Mouse (Mus musculus) neural tube, embryonic 13.5 days (tissue): ENCODE data around the gene Kctd20. TPM values are rescaled to one million over a fixed set of nuclear protein-coding genes. Genes with fewer than 3 reads are reported as not detected.

ENCODE experiments used
- ATAC-seq: fragments of 200-750 bp; cut with Nextera tagmentation; 2 replicates; pipeline ENCODE4 v1.8.0; 2017; ENCODE audit warnings: low read depth, mild to moderate bottlenecking, moderate TSS enrichment, moderate library complexity
- H3K27ac ChIP-seq: fragments of 300-500 bp; sonication (generic); replicated peaks from 2 replicates; pipeline ENCODE4 v1.5.1; 2015; ENCODE audit warnings: moderate library complexity, mild to moderate bottlenecking, inconsistent platforms
- H3K27me3 ChIP-seq: fragments of 300-500 bp; sonication (generic); 2 replicates; pipeline ENCODE4 v1.6.1; 2015; ENCODE audit warnings: mild to moderate bottlenecking, inconsistent platforms
- H3K36me3 ChIP-seq: fragments of 300-500 bp; sonication (generic); 2 replicates; pipeline ENCODE4 v1.6.1; 2015; ENCODE audit warnings: mild to moderate bottlenecking, inconsistent platforms
- H3K4me1 ChIP-seq: fragments of 300-500 bp; sonication (generic); replicated peaks from 2 replicates; pipeline ENCODE4 v1.6.1; 2015; ENCODE audit warnings: inconsistent platforms
- H3K4me2 ChIP-seq: fragments of 300-500 bp; sonication (generic); 2 replicates; pipeline ENCODE4 v1.6.1; 2015; ENCODE audit warnings: inconsistent platforms, mild to moderate bottlenecking, moderate library complexity
- H3K4me3 ChIP-seq: fragments of 300-500 bp; sonication (generic); 2 replicates; pipeline ENCODE4 v1.5.1; 2015; ENCODE audit warnings: mild to moderate bottlenecking, inconsistent platforms
- H3K9ac ChIP-seq: fragments of 300-500 bp; sonication (generic); 2 replicates; pipeline ENCODE4 v1.6.1; 2015; ENCODE audit warnings: moderate library complexity, mild to moderate bottlenecking, inconsistent platforms
- H3K9me3 ChIP-seq: fragments of 300-500 bp; sonication (generic); 2 replicates; pipeline ENCODE4 v1.6.1; 2016; ENCODE audit warnings: inconsistent platforms
- WGBS: fragments of 180-500 bp; shearing (Covaris S2); methylation state at CpG from one replicate; pipeline ENCODE4 v1.1.7; 2015; 5-methylcytosine and 5-hydroxymethylcytosine counted together
- polyA plus RNA-seq: library from polyadenylated mRNA; unstranded; fragments of >200 nt; fragmentation: Nextera tagmentation; extraction: Ambion mirVana; gene quantifications from 2 replicates; pipeline ENCODE4 v1.2.1, GENCODE M21; 2015

The Kctd20 gene
- polyA plus RNA-seq, 1 experiment from 2014 or later, result 92.2 TPM

DNA sequence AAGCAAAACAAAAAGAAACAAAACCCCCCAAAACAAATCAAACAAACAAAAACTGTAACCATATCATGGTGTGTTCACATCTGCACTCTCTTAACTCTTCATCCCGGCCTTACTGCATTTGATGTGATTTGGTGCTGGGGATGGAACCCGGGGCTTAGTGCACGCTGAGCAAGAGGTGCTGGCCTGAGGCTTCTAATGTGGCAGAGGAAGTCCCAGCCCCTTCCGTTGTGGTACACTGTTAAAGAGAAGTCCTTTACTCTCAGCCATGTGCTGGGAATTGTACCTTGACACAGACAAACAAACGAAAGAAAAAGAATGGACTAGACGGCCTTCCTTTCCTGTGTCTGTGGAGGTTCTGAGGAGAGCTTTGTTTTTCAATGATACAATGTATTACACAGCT, 29.7 kb upstream of the Kctd20 start:
- ATAC-seq, result no peak
- WGBS, result 65% methylated on average over 6 of the region's 6 CpGs
- no peak overlapping the region for H3K4me2 ChIP-seq
- no peak overlapping the region for H3K9ac ChIP-seq
- H3K4me1 ChIP-seq, result 0 out of 2 replicates have a peak, but pooled peaks cover 7% of the 10 kb centered on the region
- no peaks in the 10 kb centered on the region for H3K27me3 ChIP-seq
- H3K36me3 ChIP-seq, result no peaks in the 10 kb centered on the region
- H3K27ac ChIP-seq, result no peak overlapping the region
- H3K4me3 ChIP-seq, result no peak overlapping the region
- no peaks in the 10 kb centered on the region for H3K9me3 ChIP-seq

DNA sequence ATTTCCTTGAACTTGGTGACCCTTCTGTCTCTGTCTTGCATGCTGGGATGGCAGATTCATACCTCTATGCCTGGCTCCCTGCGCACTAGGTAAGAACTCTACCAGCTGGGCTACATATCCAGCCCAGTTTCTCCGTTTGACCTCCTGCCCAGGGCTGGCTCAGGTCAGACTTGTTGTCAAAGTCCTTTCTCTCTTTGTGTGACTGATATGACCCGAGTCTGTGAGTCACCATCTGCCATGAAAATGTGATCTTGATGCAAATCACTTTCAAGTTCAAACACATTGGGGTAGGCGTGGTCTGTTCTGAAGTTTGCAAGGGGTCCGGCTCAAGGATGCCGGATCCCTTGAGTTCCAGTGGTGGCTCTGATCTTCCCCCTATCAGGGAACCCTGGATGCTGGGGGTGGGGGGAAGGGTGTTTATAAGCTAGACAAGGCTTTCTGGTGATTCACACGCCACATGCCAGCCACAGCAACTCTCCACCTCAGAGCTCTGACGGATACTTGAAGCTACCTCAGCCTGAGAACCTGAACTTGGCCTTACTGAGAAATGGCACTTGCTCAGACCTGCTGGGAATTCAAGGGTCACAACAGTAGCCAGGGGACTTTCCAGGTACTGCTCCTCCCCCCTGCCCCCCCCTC, 26.7 kb upstream of the Kctd20 start:
- Histone ChIP-seq H3K9me3 (no peaks in the 10 kb centered on the region), H3K4me1 (peaks cover 9% of the 10 kb centered on the region; the same call in 1 of the 2 replicates), H3K9ac (no peak overlapping the region), H3K27me3 (no peaks in the 10 kb centered on the region), H3K4me2 (no peak overlapping the region), H3K4me3 (no peak overlapping the region), H3K36me3 (no peaks in the 10 kb centered on the region), H3K27ac (no peak overlapping the region)
- no peak for ATAC-seq
- 84% methylated on average over 8 of the region's 8 CpGs for WGBS

GRCm38 (mm10) chr17:28926380-28926779, 25.4 kb upstream of the Kctd20 start:
- peaks cover 18% of the 10 kb centered on the region for H3K4me1 ChIP-seq
- no peak for ATAC-seq
- 16% methylated on average over 13 of the region's 13 CpGs for WGBS
- no peaks in the 10 kb centered on the region for H3K27me3 ChIP-seq
- H3K9ac ChIP-seq, result no peak overlapping the region
- no peak overlapping the region for H3K27ac ChIP-seq
- H3K36me3 ChIP-seq, result no peaks in the 10 kb centered on the region
- no peak overlapping the region for H3K4me2 ChIP-seq
- H3K4me3 ChIP-seq, result no peak overlapping the region
- H3K9me3 ChIP-seq, result no peaks in the 10 kb centered on the region

GRCm38 (mm10) chr17:28926866-28927635, 24.7 kb upstream of the Kctd20 start:
- no peak overlapping the region for H3K4me2 ChIP-seq
- no peak overlapping the region for H3K27ac ChIP-seq
- H3K36me3 ChIP-seq, result no peaks in the 10 kb centered on the region
- H3K9me3 ChIP-seq, result no peaks in the 10 kb centered on the region
- no peak overlapping the region for H3K4me3 ChIP-seq
- no peak overlapping the region for H3K9ac ChIP-seq
- H3K4me1 ChIP-seq, result peaks cover 18% of the 10 kb centered on the region
- H3K27me3 ChIP-seq, result no peaks in the 10 kb centered on the region
- ATAC-seq, result no peak
- 50% methylated on average over 15 of the region's 15 CpGs for WGBS

DNA sequence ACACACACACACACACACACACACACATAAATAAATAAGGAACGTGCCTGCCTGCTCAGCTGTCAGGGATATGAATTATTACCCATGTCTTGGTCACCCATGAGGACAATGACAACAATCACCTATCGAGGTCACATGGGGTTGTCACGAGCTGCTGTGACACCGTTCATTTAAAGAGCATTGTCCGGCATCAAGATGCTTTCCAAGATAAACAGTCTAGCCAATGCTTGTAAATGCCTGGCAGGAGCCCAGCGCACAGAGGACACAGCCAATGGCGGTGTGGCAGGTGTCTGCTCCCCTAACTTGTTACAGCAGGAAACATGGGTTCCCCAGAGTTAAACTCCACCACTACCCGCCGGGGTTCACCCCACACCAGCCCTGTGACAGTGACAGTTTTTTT, 23.7 kb upstream of the Kctd20 start:
- WGBS, result 79% methylated on average over 9 of the region's 9 CpGs
- no peak for ATAC-seq

DNA sequence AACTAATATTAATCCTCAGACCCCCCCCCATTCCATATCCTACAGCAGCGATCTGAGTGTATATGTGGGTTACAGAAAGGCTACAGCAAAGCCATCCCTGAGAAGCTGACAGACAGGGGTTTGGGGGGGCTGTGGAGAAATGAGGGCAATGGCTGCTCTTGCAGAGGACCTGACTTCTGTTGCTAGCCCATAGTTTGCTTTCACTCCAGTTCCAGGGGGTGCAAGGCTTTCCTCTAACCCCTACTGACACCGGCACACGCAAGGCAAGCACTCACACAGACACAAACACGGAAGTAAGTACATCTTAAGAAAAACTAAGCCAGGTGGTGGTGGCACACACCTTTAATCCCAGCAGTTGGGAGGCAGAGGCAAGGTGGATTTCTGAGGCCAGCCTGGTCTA, 22.4 kb upstream of the Kctd20 start:
- 88% methylated on average over 4 of the region's 4 CpGs for WGBS
- Histone ChIP-seq H3K9ac (no peak overlapping the region), H3K4me3 (no peak overlapping the region), H3K36me3 (no peaks in the 10 kb centered on the region), H3K4me1 (peaks cover 10% of the 10 kb centered on the region), H3K27me3 (no peaks in the 10 kb centered on the region), H3K27ac (no peak overlapping the region), H3K4me2 (no peak overlapping the region), H3K9me3 (no peaks in the 10 kb centered on the region)
- no peak for ATAC-seq

More for the DNA sequence above, 23.7 kb upstream of the Kctd20 start:
- Histone ChIP-seq H3K9me3 (no peaks in the 10 kb centered on the region), H3K4me1 (peaks cover 15% of the 10 kb centered on the region), H3K4me3 (no peak overlapping the region), H3K27me3 (no peaks in the 10 kb centered on the region), H3K36me3 (no peaks in the 10 kb centered on the region), H3K27ac (no peak overlapping the region), H3K9ac (no peak overlapping the region), H3K4me2 (no peak overlapping the region)

GRCm38 (mm10) chr17:28930392-28931074, 21.2 kb upstream of the Kctd20 start:
- WGBS, result 24% methylated on average over 14 of the region's 14 CpGs
- Histone ChIP-seq H3K4me2 (peak overlapping the region; percentile 20), H3K36me3 (no peaks in the 10 kb centered on the region), H3K9me3 (no peaks in the 10 kb centered on the region), H3K4me1 (peaks cover 10% of the 10 kb centered on the region), H3K9ac (no peak overlapping the region), H3K4me3 (no peak overlapping the region), H3K27me3 (no peaks in the 10 kb centered on the region), H3K27ac (peak overlapping the region; percentile 68)
- peak; percentile 72 for ATAC-seq

DNA sequence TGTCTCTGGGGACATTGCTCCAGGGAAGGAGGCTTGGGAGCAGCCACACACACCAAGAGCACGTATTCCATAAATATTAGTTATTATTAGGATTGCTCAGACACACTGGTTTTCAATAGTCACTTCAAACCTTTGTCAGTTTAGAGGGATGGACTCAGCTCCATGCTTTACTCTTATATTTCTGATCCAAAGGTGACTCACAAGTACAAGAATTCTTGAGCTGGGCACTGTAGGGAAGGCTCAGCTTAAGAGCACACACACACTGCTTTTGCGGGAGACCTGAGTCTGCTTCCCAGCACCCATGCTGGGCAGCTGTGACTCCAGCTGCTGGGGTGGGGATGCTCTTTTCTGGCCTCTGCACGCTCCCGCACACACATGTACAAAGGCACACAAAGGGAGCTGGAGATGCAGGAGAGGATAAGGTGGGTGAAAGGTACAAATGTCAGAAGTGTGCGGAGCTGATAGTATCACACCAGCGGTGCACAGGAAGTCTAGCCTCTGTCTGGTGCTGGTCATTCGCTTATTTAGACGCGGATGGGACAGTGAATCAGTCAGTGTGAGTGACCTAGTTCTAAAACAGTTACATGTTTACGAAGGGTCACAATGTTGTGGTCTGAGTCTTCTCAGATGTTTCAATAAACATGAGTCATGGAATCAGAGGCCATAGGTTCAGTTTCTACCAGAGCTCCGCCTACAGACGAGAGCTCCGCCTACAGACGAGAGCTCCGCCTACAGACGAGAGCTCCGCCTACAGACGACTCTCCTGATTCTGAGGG, 20.1 kb upstream of the Kctd20 start:
- no peak overlapping the region for H3K9ac ChIP-seq
- no peak overlapping the region for H3K27ac ChIP-seq
- H3K36me3 ChIP-seq, result no peaks in the 10 kb centered on the region
- no peak overlapping the region for H3K4me3 ChIP-seq
- H3K27me3 ChIP-seq, result no peaks in the 10 kb centered on the region
- 89% methylated on average over 18 of the region's 18 CpGs for WGBS
- no peaks in the 10 kb centered on the region for H3K9me3 ChIP-seq
- ATAC-seq, result no peak
- peaks cover 10% of the 10 kb centered on the region for H3K4me1 ChIP-seq
- H3K4me2 ChIP-seq, result no peak overlapping the region

- 95% methylated on average over 4 of the region's 4 CpGs for WGBS
- no peaks in the 10 kb centered on the region for H3K27me3 ChIP-seq
- peaks cover 10% of the 10 kb centered on the region for H3K4me1 ChIP-seq
- no peaks in the 10 kb centered on the region for H3K9me3 ChIP-seq
- no peak for ATAC-seq
- H3K36me3 ChIP-seq, result no peaks in the 10 kb centered on the region
- no peak overlapping the region for H3K4me3 ChIP-seq
- H3K9ac ChIP-seq, result no peak overlapping the region
- no peak overlapping the region for H3K27ac ChIP-seq
- H3K4me2 ChIP-seq, result no peak overlapping the region
Measured at GRCm38 (mm10) chr17:28932274-28932673, 19.5 kb upstream of the Kctd20 start.

- no peak overlapping the region for H3K4me2 ChIP-seq
- no peak overlapping the region for H3K27ac ChIP-seq
- no peak overlapping the region for H3K4me3 ChIP-seq
- 77% methylated on average over 19 of the region's 19 CpGs for whole genome bisulfite sequencing
- no peaks in the 10 kb centered on the region for H3K36me3 ChIP-seq
- no peaks in the 10 kb centered on the region for H3K27me3 ChIP-seq
- H3K4me1 ChIP-seq, result peaks cover 10% of the 10 kb centered on the region
- H3K9ac ChIP-seq, result no peak overlapping the region
- no peak for ATAC-seq
- no peaks in the 10 kb centered on the region for H3K9me3 ChIP-seq
Measured at GRCm38 (mm10) chr17:28934120-28934916, 17.4 kb upstream of the Kctd20 start.

GRCm38 (mm10) chr17:28936133-28936532, 15.6 kb upstream of the Kctd20 start:
- Histone ChIP-seq H3K27me3 (no peaks in the 10 kb centered on the region), H3K4me3 (no peak overlapping the region), H3K9ac (no peak overlapping the region), H3K4me1 (no peaks in the 10 kb centered on the region), H3K4me2 (no peak overlapping the region), H3K27ac (no peak overlapping the region), H3K9me3 (no peaks in the 10 kb centered on the region), H3K36me3 (no peaks in the 10 kb centered on the region)
- WGBS, result 89% methylated on average over 7 of the region's 7 CpGs
- no peak for ATAC-seq
